Mouse (Mus musculus) spleen, adult 2 months (tissue): ENCODE measurements around the gene Pfdn2.

ENCODE experiments used
- CTCF ChIP-seq: fragments of 200-500 bp; IDR thresholded peaks from 2 replicates; pipeline ENCODE4 v1.5.1; 2011; ENCODE audit warnings: mild to moderate bottlenecking, inconsistent platforms; ENCODE audit not compliant: insufficient read depth, insufficient read length, insufficient replicate concordance; ENCODE audit errors: extremely low read depth
- POLR2A ChIP-seq: fragments of 200-500 bp; IDR thresholded peaks from 2 replicates; pipeline ENCODE4 v1.6.1; 2011; ENCODE audit warnings: low read depth, low read length, inconsistent platforms

- TF ChIP-seq CTCF (no peak), POLR2A (no peak)
These were observed 30.2 kb downstream of the Pfdn2 start for GRCm38 (mm10) chr1:171375646-171376097.
